Mouse (Mus musculus) cerebellum, adult 2 months (tissue): ENCODE measurements around the gene Eif2s1.

Experiments
- CTCF ChIP-seq: fragments of 200-500 bp; IDR thresholded peaks from 2 replicates; pipeline ENCODE4 v1.5.1; 2011; ENCODE audit warnings: low read depth, mild to moderate bottlenecking, control low read depth, low read length, moderate library complexity, borderline replicate concordance; ENCODE audit not compliant: insufficient read depth
- POLR2A ChIP-seq: fragments of 200-500 bp; IDR thresholded peaks from 2 replicates; pipeline ENCODE4 v1.6.1; 2011; ENCODE audit warnings: low read length, control low read depth, borderline replicate concordance; ENCODE audit not compliant: insufficient read depth

DNA sequence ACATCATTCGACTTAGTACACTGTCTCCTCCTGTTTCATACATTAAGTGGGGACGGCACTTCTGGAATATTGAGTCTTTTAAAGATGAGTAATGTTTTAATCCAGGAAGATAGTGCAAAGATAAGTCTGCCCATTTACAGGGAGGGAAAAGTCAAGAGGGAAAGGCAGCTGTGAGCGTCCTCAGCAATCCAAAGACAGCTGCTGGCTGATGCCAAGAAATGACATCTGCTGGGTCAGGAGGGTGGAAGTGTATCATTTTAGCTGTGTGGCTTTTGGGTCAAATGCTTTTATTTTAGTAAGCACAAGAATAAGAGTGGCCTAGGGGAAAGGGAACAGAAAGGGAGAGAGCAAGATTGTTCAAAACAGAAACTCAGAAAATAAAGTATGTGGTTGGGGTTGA, 60.4 kb downstream of the Eif2s1 start:
- TF ChIP-seq CTCF, result no peak
- no peak for TF ChIP-seq POLR2A
